Mouse (Mus musculus): ENCODE data around the gene Dnase2a.

GRCm38 (mm10) chr8:84945235-84945632, 36.9 kb downstream of the Dnase2a start:
- TF ChIP-seq CTCF (IDR thresholded peaks at IDR 0.05; ENCODE audit: low read depth) (no peak), EP300 (IDR thresholded peaks at IDR 0.05; ENCODE audit: low read depth) (no peak)
